Mouse (Mus musculus): ENCODE results near the gene Elovl7.

Gene Elovl7

DNA sequence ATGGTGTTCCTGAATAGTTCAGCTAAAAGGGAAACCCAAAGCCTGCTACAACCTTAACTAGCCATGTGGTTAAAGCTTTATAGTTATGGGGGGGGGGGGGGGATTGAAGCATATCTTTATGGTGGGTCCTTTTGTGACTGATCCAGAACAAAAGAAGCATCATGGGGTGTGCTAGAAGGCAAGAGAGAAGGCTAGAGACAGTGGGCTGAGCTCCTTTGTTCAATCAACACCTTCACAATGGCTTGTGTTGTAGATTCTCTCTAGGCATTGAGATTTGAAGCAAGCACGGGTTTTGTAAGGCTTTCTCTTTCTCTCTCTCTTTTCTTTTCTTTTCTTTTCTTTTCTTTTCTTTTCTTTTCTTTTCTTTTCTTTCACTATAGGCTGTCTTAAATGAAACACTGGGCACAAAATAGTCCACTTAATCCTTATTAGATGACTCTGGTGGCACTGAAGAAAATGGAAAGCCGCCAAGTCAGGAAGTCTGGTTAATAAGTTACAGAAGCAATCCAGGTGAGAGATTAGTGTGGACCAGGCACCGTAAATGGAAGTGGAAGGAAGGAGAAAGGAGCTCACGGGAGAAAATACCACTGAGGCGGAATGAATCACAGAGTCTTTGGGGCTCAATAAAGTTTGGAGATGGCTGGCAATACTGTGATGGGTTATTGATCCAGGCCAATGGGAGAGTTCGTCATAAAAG lies 15.6 kb downstream of the Elovl7 start:
- ATAC-seq (ENCODE audit: insufficient number of reproducible peaks, low FRiP score, low TSS enrichment) = no peak

DNA sequence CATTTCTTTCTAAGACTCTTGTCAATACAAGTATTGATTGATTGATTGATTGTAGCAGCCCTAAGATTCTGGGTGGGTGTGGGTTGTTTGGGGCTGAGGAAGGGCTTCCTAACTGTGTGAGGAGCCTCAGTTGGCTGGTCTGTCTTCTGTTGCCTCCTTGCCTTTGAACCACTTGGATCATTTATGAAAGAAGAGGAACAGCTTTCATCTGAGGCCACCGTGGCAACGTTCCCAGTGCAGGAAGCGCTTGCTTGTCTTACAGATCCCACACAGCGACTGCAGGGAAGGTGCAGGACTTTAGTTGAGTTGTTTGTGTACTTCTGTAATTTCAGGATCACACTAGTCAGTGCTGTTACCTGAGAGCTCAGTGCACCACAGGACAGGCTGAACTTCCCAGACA lies 25.8 kb downstream of the Elovl7 start:
- ATAC-seq (ENCODE audit: insufficient number of reproducible peaks, low FRiP score, low TSS enrichment) = peak; percentile 54; the same call in 1 of the 2 replicates

DNA sequence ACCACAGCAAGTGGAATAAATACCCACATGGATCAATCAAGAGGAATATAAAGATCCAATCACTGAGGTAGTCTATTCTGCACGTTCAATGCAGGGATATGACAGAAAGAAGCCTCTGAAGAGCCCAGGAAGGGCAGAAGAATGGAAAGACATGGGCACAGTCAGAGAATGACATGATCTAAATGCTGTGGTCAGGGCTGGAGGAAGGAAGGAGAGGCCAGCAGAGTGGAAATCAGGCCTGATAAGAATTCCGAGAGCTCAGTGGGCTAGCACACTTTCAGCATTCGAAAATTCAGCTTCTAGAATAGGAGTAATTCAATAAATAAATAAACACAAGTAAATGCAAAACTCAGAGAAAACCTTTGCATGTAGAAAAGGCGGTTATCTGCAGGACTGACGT lies 27.5 kb downstream of the Elovl7 start:
- ATAC-seq (ENCODE audit: insufficient number of reproducible peaks, low FRiP score, low TSS enrichment) = no peak

DNA sequence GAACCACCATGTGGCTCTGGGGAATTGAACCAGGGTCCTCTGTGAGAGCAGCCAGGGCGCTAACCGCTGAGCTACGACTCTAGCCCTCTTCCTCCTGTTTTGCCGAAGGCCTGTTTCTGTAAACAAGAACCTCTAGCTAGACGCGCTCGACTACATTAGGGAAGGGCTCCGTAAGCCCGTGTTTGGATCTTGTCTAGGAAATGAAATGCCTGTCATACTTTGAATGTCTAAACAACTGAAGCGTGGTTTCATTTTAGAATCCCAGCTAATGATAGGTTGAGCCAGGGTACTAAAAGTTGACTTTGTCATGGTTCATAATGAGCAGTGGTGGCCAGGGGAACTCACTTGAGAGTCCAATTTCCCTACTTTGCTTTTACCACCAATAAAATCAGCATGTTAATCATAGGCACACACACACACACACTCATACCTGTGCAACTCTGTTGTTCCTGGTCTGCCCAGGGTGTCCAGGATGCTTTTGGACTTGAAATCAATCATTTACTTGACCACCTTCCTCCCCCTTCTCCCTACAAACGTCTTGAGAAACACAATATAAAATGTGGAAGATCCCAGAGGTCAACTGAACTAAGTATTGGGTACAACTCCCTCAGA lies 31.0 kb downstream of the Elovl7 start:
- no peak for ATAC-seq (ENCODE audit: insufficient number of reproducible peaks, low FRiP score, low TSS enrichment)

DNA sequence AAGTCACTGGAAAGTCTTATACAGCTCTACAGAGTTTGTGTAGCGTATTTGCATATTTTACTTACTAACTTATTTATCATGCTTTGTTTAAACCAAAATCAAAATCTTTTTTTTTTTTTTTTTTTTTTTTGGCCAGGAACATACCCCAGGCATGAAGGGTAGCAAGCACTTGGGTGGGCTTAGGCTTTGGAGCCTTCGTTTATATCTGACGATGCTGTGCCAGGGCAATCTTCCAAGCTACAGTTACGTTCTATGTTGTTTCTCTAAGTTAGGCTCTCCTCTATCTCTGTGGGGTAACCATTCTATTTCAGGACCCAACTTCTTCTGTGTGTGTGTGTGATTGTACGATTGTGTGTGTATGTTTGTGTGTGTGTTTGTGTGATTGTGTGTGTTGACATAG lies 36.9 kb downstream of the Elovl7 start:
- ATAC-seq (ENCODE audit: insufficient number of reproducible peaks, low FRiP score, low TSS enrichment) = no peak

DNA sequence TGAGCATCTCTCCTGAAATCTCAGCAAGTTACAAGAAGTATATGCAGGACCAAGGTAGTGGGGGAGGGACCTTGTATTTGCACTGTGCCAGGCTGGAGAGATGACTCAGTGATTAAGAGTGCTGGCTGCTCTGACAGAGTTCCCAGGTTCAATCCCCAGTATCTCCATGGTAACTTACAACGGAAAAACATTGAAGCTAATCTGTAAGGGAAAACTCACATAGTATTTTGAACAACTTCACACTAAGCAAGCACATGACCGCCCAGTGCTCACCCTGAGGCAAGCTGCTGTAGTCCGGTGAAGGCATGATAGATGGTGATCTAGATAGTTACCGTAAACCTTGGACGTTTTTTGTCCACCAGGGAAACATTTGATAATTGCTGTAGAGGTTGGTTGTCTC lies 39.8 kb downstream of the Elovl7 start:
- no peak for ATAC-seq (ENCODE audit: insufficient number of reproducible peaks, low FRiP score, low TSS enrichment)

DNA sequence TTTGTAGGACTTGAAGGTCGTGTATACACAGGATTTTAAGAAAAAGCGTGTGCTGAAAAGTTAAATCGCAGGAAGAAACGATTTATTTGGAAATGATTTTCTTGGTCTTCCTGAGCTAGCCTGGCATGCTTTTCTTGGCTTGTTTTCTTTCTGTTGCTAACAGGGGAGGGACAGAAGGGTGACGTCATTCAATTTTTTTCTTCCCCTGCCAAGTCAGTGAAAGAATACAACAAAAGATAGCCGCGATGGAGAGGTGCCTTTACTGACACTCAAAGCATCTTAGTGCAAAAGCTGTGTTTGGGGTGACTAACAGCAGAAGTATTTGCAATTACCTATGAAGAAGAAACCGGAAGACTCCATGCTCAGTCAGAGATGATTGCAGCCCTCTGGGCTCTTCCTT lies 48.8 kb downstream of the Elovl7 start:
- no peak for ATAC-seq (ENCODE audit: insufficient number of reproducible peaks, low FRiP score, low TSS enrichment)

DNA sequence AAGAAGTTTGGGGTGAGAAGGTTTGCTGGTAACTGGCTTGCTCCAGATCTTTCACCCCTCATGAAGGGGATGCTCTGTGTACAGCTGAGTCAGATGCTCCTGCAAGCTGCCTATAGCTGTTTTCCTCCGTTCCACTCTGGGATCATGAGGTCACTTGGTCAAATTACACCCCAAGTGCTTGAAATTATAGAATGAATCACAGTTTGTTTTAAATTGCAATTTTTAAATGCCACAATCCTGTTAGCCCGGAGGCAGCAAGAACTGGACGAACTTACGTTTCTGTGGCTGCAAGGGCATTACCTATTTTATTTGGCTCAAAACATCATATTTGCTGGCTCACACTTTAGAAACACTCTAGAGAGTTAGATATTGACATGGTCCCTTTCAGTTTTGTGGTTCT lies 51.2 kb downstream of the Elovl7 start:
- no peak for ATAC-seq (ENCODE audit: insufficient number of reproducible peaks, low FRiP score, low TSS enrichment)

DNA sequence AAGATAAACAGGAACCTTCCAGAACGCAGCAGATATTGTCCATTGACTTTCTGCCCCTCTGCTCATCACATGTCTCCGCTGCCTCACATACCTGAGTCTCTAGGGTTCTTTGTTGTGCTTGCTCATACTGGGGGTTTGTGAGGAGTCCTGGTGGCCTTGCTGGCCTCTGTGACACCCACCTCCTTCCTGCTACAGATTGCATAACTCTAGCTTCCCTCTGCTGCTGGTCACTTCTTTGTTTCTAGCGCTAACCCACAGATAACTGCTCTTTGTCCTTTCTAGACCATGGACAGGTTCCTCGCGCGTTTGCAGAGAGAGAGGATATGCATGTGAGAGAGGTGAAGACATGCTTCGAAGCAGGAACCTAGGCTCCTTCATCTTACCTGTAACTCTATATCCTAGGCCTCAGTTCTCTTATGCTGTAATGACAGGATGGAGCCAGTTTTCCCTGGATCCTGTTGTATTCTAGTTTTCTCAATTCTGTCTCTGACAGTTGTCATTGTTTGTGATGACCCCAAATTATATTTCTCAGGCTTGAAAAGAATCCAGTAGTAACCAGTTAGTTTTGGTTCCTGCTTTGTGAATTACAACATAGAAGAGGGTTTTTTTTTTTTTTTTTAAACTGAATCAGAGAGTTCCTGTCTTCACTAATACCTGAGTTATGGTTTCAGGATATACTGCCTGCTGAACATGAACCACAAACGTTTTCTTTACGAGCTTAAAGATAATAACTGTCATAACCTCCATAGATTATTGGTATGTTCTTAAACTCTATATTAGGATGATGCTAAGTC lies 53.8 kb downstream of the Elovl7 start:
- no peak for ATAC-seq (ENCODE audit: insufficient number of reproducible peaks, low FRiP score, low TSS enrichment)

DNA sequence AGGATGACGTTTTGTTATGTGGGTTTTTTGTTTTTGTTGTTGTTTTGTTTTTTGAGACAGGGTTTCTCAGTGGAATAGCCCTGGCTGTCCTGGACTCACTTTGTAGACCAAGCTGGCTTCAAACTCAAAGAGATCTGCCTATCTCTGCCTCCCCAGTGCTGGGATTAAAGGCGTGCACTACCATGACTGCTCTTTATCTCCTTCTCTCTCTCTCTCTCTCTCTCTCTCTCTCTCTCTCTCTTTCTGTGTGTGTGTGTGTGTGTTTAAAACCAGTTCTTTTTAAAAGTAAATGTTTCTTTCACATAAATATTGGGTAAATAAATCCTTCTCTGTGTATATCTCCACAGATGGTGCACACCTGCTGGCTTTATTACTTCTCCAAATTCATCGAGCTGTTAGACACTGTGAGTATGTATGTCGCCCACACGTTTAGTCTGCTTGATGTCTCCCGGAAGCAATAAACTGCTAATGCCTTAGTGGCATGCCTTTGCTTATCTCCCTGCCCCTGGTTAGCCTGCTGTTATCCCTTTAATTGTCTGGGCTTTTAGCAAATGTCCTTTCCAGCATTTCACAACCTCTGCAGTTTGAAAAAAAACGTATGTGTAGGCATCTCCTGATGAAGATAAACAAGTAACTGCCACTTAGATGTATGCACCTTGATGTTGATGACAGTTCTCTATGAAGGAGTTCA lies 57.4 kb downstream of the Elovl7 start:
- ATAC-seq (ENCODE audit: insufficient number of reproducible peaks, low FRiP score, low TSS enrichment) = no peak

DNA sequence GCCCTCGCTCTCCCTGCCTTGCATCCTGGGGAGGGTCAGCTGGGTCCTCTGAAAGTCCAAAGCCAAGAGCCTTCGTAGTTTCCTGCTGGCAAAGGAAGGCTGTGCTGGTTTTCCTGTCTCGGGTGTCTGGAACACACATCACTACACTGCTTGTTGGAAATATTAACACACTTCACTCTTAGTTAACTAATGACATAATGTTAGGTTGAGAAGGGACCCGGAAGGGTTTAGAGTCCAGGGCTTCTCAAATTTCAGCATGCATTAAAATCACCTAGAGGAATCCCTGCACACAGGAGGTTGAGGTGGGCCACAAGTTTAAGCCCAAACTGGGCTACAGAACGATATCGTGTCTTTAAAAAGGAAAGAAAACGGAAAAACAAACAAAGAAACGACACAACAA lies 58.1 kb downstream of the Elovl7 start:
- no peak for ATAC-seq (ENCODE audit: insufficient number of reproducible peaks, low FRiP score, low TSS enrichment)

DNA sequence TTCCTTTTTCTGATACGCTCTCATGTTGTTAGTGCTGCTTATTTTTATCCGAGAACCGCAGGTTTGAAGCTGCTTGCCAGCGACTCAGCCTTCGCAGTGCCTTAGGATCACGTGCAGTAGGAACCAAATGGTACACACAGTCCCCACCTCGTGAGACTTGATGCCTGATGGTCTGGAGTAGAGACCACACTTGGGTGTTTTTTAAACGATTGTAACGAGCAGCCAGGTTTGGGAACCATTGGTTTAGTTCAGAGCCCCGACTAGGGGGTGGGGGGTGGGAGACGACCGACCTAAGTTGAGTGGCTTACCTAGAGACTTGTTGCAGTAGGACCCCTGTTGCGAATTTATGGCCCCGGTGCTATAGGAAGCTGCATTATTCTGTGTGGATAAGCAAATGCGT lies 58.8 kb downstream of the Elovl7 start:
- ATAC-seq (ENCODE audit: insufficient number of reproducible peaks, low FRiP score, low TSS enrichment) = no peak

DNA sequence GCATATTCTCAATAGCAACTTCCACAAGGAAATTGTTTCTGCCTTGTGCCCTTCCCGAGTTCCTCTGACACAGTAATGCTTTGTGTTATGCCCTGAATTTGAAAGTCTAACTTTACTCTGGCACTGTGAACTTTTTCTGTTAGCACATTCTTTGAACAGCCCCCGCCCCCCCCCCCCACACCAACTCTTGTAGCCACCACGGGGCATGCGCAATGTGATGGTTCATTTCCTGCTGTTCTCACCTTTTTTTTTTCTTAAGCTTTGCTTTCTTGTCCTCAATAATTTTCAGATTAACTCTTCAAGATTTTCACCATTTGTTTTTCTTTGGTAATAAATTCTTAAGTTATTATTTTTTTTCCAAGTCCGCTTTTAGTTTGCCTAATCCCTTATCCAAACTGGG lies 59.3 kb downstream of the Elovl7 start:
- no peak for ATAC-seq (ENCODE audit: insufficient number of reproducible peaks, low FRiP score, low TSS enrichment)

DNA sequence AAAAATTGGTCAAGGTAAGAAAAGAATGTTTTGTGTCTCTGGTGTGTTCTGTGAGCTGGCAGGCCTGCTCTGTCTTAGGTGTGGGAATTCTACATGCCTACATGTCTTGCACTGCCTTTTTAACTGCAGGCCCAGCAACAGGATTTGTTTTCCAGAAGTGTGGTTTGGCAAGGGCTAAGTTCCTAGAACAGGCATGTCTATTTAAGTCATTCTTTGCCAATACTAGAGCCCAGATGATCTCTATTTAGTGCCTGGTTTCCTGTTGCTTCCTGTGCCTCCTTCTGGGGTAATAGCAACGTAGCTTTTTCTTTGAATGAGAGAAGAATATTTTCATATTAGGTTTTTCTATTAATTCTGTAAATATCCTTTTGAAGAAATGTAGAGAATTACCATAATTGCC lies 62.4 kb downstream of the Elovl7 start:
- ATAC-seq (ENCODE audit: insufficient number of reproducible peaks, low FRiP score, low TSS enrichment) = no peak

DNA sequence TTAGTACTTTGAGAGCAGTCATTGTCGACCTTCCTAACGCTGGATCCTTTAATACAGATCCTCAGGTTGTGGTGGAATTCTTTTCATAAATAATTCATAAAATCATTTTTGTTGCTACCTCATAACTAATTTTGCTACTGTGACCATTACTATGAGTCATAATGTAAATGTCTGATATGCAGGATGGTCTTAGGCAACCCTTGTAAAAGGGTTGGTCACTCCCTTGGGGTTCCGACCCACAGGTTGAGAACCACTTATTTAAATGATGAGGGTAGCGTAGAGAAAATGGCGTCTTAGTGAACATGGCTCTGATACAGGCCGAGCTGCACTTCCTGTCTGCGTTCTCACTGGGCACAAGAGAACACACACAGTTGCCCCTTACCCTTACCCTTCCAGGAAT lies 63.1 kb downstream of the Elovl7 start:
- ATAC-seq (ENCODE audit: insufficient number of reproducible peaks, low FRiP score, low TSS enrichment) = no peak

DNA sequence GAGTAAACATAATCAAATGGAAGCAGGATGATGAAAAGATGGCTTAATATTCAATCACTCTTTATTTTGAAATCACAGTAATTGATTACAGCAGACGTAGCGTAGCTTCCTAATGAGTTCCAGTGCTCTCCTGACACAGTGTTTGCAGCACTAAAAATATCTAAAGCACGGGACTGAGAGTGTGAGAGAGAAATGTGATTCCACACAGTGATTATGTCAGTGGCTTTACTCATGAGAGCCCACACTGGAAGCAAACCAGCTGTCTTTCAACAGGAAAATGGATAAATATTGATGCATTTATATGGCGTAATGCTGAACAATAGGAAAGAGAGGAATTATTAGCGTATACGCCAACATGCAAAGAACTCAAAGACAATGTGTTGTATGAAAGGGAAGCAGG lies 64.4 kb downstream of the Elovl7 start:
- no peak for ATAC-seq (ENCODE audit: insufficient number of reproducible peaks, low FRiP score, low TSS enrichment)

DNA sequence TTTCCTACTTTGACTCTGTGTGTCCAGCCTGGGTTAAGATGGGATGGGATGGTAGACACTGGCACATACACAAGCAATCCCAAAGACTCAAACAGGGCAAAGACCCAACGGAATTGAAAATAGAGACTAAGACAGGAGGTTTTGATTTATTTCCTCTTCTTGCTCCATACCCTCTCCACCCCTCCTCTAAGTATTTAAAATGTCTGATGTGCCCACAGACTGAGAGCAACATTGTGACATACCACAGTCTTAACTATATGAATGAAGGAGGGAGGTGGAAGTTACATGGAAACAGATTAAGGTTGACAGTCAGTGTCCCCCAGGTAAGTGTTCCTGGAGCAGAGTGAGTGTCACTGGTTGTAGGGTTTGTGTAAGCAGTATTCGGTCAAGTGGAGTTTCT lies 70.1 kb downstream of the Elovl7 start:
- no peak for ATAC-seq (ENCODE audit: insufficient number of reproducible peaks, low FRiP score, low TSS enrichment)

DNA sequence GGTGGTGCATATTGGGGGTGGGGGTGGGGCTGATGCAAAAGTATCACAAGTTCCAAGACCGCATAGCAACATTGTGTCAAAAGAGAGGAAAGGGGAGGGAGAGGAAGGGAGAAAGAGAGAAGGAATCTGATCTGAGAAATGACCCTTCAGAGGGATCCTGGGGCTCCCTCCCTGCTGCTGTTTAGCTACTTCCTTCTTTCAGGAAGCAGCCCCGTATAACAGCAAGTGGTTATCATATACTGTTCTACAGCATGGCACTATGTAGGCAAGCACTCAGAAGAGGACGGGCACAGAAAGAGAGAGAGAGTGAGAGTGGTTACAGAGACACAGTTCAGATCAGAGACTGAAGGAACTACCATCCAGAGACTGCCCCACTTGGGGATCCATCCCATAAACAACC lies 73.7 kb downstream of the Elovl7 start:
- ATAC-seq (ENCODE audit: insufficient number of reproducible peaks, low FRiP score, low TSS enrichment) = no peak

DNA sequence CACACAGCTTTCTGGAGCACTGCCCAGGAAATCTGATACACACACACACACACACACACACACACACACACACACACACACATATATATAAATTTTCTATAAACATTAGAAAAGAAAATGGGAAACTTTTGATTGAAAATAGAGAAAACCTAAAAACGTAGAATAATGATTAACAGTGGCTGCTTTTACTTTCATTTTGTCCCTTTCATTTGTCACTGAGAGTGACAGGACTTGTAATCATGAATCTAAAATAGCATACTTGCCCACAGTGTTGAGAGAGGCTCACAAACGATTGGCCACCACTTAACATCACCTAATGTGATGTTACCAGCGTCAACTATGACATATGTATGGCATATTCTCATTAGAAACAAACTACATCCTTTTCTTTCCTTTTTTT lies 75.2 kb downstream of the Elovl7 start:
- no peak for ATAC-seq (ENCODE audit: insufficient number of reproducible peaks, low FRiP score, low TSS enrichment)

DNA sequence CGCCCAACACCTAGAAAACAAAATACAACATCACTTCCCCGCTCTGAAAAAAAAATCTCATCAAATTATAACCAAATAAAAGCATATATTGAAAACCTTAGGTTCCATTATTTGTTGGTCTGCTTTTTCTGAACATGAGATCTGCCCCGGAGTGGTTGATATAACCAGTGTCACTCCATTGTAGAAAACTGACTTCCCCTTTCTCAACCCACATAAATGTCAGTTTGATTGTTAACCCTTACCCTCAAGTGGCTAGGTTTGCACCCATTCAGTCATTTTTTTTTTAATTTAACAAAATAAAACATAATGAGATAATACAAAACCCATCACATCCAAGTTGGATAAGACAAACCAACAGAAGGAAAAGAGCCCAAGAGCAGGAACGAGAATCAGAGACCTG lies 76.1 kb downstream of the Elovl7 start:
- no peak for ATAC-seq (ENCODE audit: insufficient number of reproducible peaks, low FRiP score, low TSS enrichment)
